Mouse (Mus musculus) kidney, adult 2 months (tissue): ENCODE measurements around the gene H2-M1. TPM values are rescaled to one million over a fixed set of nuclear protein-coding genes. Genes with fewer than 3 reads are reported as not detected.

Experiments
- DNase-seq: peaks from one replicate; pipeline ENCODE4 v3.0.0; 2021
- H3K27ac ChIP-seq: fragments of 200-500 bp; 2 replicates; pipeline ENCODE4 v1.5.1; 2012; ENCODE audit warnings: low read depth, low read length, control low read depth, inconsistent platforms; ENCODE audit not compliant: insufficient read depth
- H3K27me3 ChIP-seq: fragments of 200-500 bp; replicated peaks from 2 replicates; pipeline ENCODE4 v1.6.1; 2012; ENCODE audit warnings: mild to moderate bottlenecking, moderate library complexity, low read length, inconsistent platforms; ENCODE audit not compliant: control insufficient read depth, insufficient read depth
- H3K36me3 ChIP-seq: fragments of 200-500 bp; 2 replicates; pipeline ENCODE4 v1.6.1; 2012; ENCODE audit warnings: mild to moderate bottlenecking, moderate library complexity, low read length, inconsistent platforms; ENCODE audit not compliant: control insufficient read depth, insufficient read depth
- H3K4me1 ChIP-seq: fragments of 200-500 bp; 2 replicates; pipeline ENCODE4 v1.6.1; 2011; ENCODE audit warnings: low read length; ENCODE audit not compliant: control insufficient read depth, insufficient read depth
- H3K4me3 ChIP-seq: fragments of 200-500 bp; 2 replicates; pipeline ENCODE4 v1.5.1; 2011; ENCODE audit warnings: mild to moderate bottlenecking, low read depth, low read length, control low read depth; ENCODE audit not compliant: insufficient read depth
- CTCF ChIP-seq: fragments of 200-500 bp; conservative IDR thresholded peaks from 2 replicates; pipeline ENCODE4 v1.5.1; 2011; ENCODE audit warnings: low read depth, mild to moderate bottlenecking, control low read depth, low read length, moderate library complexity, mixed read lengths; ENCODE audit not compliant: insufficient read depth, insufficient read length
- POLR2A ChIP-seq: fragments of 200-500 bp; IDR thresholded peaks from one replicate; pipeline ENCODE4 v1.6.1; 2011; ENCODE audit warnings: low read depth, low read length, control low read depth
- WGBS: fragments of 180-500 bp; shearing (Covaris S2); methylation state at CpG from one replicate; pipeline ENCODE4 v1.1.7; 2018; 5-methylcytosine and 5-hydroxymethylcytosine counted together
- polyA plus RNA-seq: library from polyadenylated mRNA; depleted of rRNA; stranded (reverse); fragments of >200 nt; gene quantifications from 2 replicates; pipeline ENCODE4 v1.2.3, GENCODE M21; 2012; rRNA removed

The H2-M1 gene
- polyA plus RNA-seq, result not detected in 2 replicates

DNA sequence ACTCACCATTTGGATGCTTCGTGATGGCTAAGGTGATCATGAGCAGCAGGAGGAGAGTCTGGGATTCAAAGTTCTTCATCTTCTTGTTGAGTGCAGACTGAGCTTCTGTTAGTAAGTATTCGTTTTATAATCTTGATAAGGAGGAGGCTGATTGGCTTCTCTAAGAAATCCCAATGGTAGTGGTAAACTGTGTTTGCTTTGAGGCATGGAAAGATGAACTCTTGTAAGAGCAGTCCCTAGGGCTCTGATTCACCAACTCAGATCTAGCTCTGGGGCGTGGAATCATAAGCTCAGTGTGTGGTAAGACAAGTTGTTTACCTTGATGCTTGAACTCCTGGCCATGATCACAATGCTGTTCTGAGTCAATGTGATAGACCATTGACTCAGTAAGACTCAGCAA lies at the start of gene H2-M1:
Gene H2-M1 (minus strand): TSS at position 101 of the 400 bp plus-strand sequence.
- no peak for DNase-seq
- no peaks in the 10 kb centered on the region for H3K4me1 ChIP-seq
- no peaks in the 10 kb centered on the region for H3K27me3 ChIP-seq
- TF ChIP-seq CTCF, result no peak
- TF ChIP-seq POLR2A, result no peak
- H3K36me3 ChIP-seq, result no peaks in the 10 kb centered on the region
- no peak within 1 kb of the TSS for H3K27ac ChIP-seq
- H3K4me3 ChIP-seq, result no peak within 1 kb of the TSS
- 72% methylated on average over 3 of the region's 3 CpGs for WGBS

DNA sequence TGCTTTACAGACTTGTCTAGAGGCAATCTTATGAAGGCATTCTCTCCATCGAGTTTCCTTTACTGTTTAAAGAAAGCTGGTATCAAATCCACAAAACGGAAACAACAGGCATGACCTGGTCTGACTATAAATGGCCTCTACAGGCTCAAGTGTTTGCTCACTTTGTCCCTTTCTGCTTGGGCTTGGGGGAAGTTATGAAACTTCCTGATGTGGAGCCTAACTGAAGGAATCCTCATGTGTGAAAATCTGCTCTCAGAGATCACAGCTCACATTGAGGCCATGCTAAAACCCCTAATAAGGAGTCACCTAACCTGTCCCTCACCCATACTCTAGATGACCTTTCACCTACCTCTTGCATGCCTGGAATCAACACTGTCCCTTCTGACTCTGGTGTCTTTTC lies 25.7 kb upstream of the H2-M1 start:
- no peak overlapping the region for H3K4me3 ChIP-seq
- DNase-seq, result no peak
- no peak overlapping the region for H3K27ac ChIP-seq
- TF ChIP-seq POLR2A (no peak), CTCF (no peak)
- no peaks in the 10 kb centered on the region; the same call in 1 of the 2 replicates for H3K27me3 ChIP-seq
- no peaks in the 10 kb centered on the region for H3K36me3 ChIP-seq
- 68% methylated on average over 2 of the region's 2 CpGs for WGBS
- no peaks in the 10 kb centered on the region for H3K4me1 ChIP-seq

DNA sequence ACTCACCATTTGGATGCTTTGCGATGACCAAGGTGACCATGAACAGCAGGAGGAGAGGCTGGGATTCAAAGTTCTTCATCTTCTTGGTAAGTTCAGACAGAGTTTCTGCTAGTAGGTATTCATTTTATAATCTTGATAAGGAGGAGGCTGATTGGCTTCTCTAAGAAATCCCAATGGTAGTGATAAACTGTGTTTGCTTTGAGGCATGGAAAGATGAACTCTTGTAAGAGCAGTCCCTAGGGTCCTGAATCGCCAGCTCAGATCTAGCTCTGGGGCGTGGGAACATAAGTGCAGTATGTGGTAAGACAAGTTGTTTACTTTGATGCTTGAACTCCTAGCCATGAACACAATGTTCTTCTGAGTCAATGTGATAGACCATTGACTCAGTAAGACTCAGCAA lies 29.5 kb downstream of the H2-M1 start, which contains the start of gene H2-M9:
Gene H2-M9 (minus strand): TSS at position 101 of the 400 bp plus-strand sequence.
- H3K27me3 ChIP-seq, result no peaks in the 10 kb centered on the region; the same call in 1 of the 2 replicates
- no peaks in the 10 kb centered on the region for H3K4me1 ChIP-seq
- WGBS, result 74% methylated on average over 3 of the region's 3 CpGs
- TF ChIP-seq POLR2A, result no peak
- no peak for TF ChIP-seq CTCF
- no peaks in the 10 kb centered on the region for H3K36me3 ChIP-seq
- no peak within 1 kb of the TSS for H3K27ac ChIP-seq
- H3K4me3 ChIP-seq, result no peak within 1 kb of the TSS
- no peak for DNase-seq

Other genes starting within 250 kb of the H2-M1 start
- not detected in 2 replicates for gene H2-M10.4, start 209.9 kb downstream of the H2-M1 start, polyA plus RNA-seq
- not detected in 2 replicates for gene H2-M11, start 125.1 kb downstream of the H2-M1 start, polyA plus RNA-seq
- gene H2-M9, start 29.6 kb downstream of the H2-M1 start, polyA plus RNA-seq, result not detected in 2 replicates
- not detected in 2 replicates for gene H2-M10.5, start 100.7 kb upstream of the H2-M1 start, polyA plus RNA-seq
- not detected in 2 replicates for gene H2-M10.6, start 140.0 kb upstream of the H2-M1 start, polyA plus RNA-seq
- gene Trim26, start 164.9 kb upstream of the H2-M1 start, polyA plus RNA-seq, result 27.2 and 30.4 TPM in 2 replicates
- gene Trim15, start 195.0 kb upstream of the H2-M1 start, polyA plus RNA-seq, result 0.22 and 0.38 TPM in 2 replicates
- gene Trim10, start 197.4 kb upstream of the H2-M1 start, polyA plus RNA-seq, result 0.11 TPM in 1 of 2 replicates, not detected in the other
- gene Trim40, start 217.9 kb upstream of the H2-M1 start, polyA plus RNA-seq, result 0.13 TPM in 1 of 2 replicates, not detected in the other
- gene Trim31, start 225.9 kb upstream of the H2-M1 start, polyA plus RNA-seq, result not detected in 2 replicates